Mouse (Mus musculus): ENCODE data around the gene D7Ertd443e. TPM values are rescaled to one million over a fixed set of nuclear protein-coding genes. Genes with fewer than 3 reads are reported as not detected.

D7Ertd443e gene
- polyA plus RNA-seq (2017; shearing (Covaris generic)): under 1 TPM; 0.11 to 0.12 TPM

GRCm38 (mm10) chr7:134385561-134385960, at the start of gene D7Ertd443e:
Gene D7Ertd443e (minus strand): TSS chr7:134385661.

GRCm38 (mm10) chr7:134231378-134232346, 153.8 kb downstream of the D7Ertd443e start, which contains the start of gene Adam12:
Gene Adam12 (minus strand): TSS chr7:134232146.

Other genes with a start within 250 kb of the D7Ertd443e start
- gene Adam12, start 153.5 kb downstream of the D7Ertd443e start, polyA plus RNA-seq (2017; shearing (Covaris generic)): under 1 TPM; 0.36 to 0.75 TPM